Mouse (Mus musculus): ENCODE results near the gene Comp. TPM values are rescaled to one million over a fixed set of nuclear protein-coding genes. Genes with fewer than 3 reads are reported as not detected.
A peak's percentile ranks its signal among the peaks of the same experiment; 100 is the strongest.

Comp gene
- polyA plus RNA-seq (2014; fragmentation: Nextera tagmentation; extraction: Ambion mirVana), result 1.1 and 2.2 TPM in 2 replicates

DNA sequence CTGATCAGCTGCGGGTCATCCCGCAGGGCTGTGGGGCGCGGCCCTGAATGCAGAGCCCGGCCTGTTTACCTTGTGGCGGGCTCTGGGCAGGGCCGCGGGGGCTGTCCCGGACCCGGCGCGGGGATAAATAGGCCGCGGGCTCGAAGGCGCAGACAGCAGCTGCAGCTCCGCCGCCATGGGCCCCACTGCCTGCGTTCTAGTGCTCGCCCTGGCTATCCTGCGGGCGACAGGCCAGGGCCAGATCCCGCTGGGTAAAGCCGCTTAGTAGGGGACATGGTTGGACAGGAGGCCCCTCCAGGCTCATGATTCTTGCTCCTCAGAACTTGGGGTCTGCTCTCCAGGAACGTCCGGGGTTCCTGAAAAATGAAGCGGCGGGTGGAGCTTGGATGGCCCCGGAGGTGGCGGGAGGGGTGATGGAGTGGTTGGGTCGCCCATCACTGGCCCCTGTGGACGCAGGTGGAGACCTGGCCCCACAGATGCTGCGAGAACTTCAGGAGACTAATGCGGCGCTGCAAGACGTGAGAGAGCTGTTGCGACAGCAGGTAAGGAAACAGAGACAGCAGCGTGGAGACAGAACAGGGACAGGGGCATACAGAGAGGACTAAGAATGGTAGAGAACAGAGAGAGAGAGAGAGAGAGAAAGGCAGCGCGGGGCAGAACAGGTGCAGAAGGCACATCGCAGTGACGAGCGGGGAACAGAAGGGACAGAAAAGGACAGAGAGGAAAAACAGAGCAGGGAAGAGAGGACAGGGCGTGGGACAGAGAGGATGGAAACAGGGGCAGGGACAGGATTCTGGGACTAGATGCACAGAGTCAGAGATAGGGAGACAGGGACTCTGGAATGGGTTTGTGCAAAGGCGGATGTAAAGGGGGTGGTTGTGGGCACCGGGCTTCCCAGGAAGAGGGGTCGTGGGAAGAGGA lies at the start of gene Comp:
TSS of gene Comp (plus strand) at position 162 of the 921 bp plus-strand sequence.
- H3K4me3 ChIP-seq (ENCODE audit: low read depth, low read length), result peak within 1 kb of the TSS; percentile 26
- H3K27me3 ChIP-seq (ENCODE audit: control insufficient read depth, insufficient read depth, low read length), result peaks cover 71% of the 10 kb centered on the region
- H3K36me3 ChIP-seq (ENCODE audit: control insufficient read depth, insufficient read depth, low read length), result no peaks in the 10 kb centered on the region
- peak within 1 kb of the TSS; percentile 65 for H3K4me2 ChIP-seq
- H3K9ac ChIP-seq (ENCODE audit: low read depth, low read length), result no peak within 1 kb of the TSS; the same call in 1 of the 2 replicates
- 3% methylated on average over 47 of the region's 47 CpGs for WGBS (ENCODE audit: insufficient replicate concordance)
- H3K27ac ChIP-seq (ENCODE audit: low read depth, low read length), result no peak within 1 kb of the TSS
- H3K9me3 ChIP-seq (replicated peaks; ENCODE audit: control insufficient read depth, low read length), result no peaks in the 10 kb centered on the region
- peaks cover 22% of the 10 kb centered on the region for H3K4me1 ChIP-seq (ENCODE audit: control insufficient read depth, insufficient read depth, low read length)
- no peak for ATAC-seq (replicated peaks; ENCODE audit: insufficient number of reproducible peaks, low FRiP score, low TSS enrichment)

GRCm38 (mm10) chr8:70323716-70324115 lies 49.6 kb upstream of the Comp start:
- 90% methylated on average over 3 of the region's 3 CpGs for WGBS (ENCODE audit: insufficient replicate concordance)
- Histone ChIP-seq H3K27ac (ENCODE audit: low read depth, low read length) (no peak overlapping the region), H3K36me3 (ENCODE audit: control insufficient read depth, insufficient read depth, low read length) (peaks cover 4% of the 10 kb centered on the region; the same call in 1 of the 2 replicates), H3K9me3 (replicated peaks; ENCODE audit: control insufficient read depth, low read length) (0 out of 2 replicates have a peak, but pooled peaks cover 2% of the 10 kb centered on the region), H3K9ac (ENCODE audit: low read depth, low read length) (no peak overlapping the region), H3K4me3 (ENCODE audit: low read depth, low read length) (no peak overlapping the region), H3K4me2 (no peak overlapping the region), H3K4me1 (ENCODE audit: control insufficient read depth, insufficient read depth, low read length) (no peaks in the 10 kb centered on the region), H3K27me3 (ENCODE audit: control insufficient read depth, insufficient read depth, low read length) (0 out of 2 replicates have a peak, but pooled peaks cover 5% of the 10 kb centered on the region)
- ATAC-seq (replicated peaks; ENCODE audit: insufficient number of reproducible peaks, low FRiP score, low TSS enrichment), result no peak

GRCm38 (mm10) chr8:70327512-70327911 lies 45.8 kb upstream of the Comp start:
- ATAC-seq (replicated peaks; ENCODE audit: insufficient number of reproducible peaks, low FRiP score, low TSS enrichment), result no peak
- peaks cover 7% of the 10 kb centered on the region for H3K27me3 ChIP-seq (ENCODE audit: control insufficient read depth, insufficient read depth, low read length)
- peaks cover 6% of the 10 kb centered on the region for H3K36me3 ChIP-seq (ENCODE audit: control insufficient read depth, insufficient read depth, low read length)

DNA sequence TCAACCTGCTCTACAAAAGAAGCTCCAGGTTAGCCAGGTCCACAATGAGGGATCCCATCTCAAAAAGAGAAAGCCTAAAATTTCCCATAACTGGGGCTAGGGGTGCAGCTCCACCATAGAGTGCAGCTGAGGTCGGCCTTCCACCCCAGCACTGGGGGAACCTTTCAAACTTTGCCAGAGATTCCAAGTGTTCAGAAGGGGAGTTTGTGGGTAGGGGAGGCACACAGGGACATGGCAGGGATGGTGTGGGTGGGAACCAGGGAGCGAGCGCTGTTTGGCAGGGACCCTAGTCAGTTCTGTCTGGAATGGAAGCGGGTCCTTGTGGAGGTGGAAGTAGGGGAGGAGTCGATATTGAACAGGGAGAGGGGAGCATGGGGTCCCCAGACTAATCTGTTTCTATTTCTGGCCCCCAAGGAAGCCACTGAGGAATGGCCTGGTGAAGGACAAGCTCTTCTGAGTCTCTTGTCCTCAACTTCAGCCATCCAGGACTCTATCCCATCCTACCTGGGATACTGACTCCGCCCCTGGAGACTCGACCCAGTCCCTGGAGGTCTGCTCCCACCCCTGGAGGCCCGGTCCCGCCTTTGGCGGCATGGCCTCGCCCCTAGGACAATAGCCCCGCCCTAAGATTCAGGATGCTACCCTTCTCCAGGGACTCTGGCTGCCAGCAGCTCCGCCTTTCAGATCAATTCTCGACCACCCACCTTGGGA lies 44.1 kb upstream of the Comp start, which contains the start of gene Gdf1:
TSS of gene Gdf1 (plus strand) at position 694 of the 711 bp plus-strand sequence.
- whole genome bisulfite sequencing (ENCODE audit: insufficient replicate concordance), result 23% methylated on average over 14 of the region's 14 CpGs
- peaks cover 7% of the 10 kb centered on the region for H3K27me3 ChIP-seq (ENCODE audit: control insufficient read depth, insufficient read depth, low read length)
- peaks cover 21% of the 10 kb centered on the region for H3K36me3 ChIP-seq (ENCODE audit: control insufficient read depth, insufficient read depth, low read length)
- 0 out of 2 replicates have a peak, but pooled peaks cover 2% of the 10 kb centered on the region for H3K9me3 ChIP-seq (replicated peaks; ENCODE audit: control insufficient read depth, low read length)
- peak within 1 kb of the TSS; percentile 31 for H3K4me3 ChIP-seq (ENCODE audit: low read depth, low read length)
- H3K27ac ChIP-seq (ENCODE audit: low read depth, low read length), result peak within 1 kb of the TSS; percentile 90
- H3K4me2 ChIP-seq, result peak within 1 kb of the TSS; percentile 65
- peaks cover 22% of the 10 kb centered on the region for H3K4me1 ChIP-seq (ENCODE audit: control insufficient read depth, insufficient read depth, low read length)
- peak within 1 kb of the TSS; percentile 63; the same call in 1 of the 2 replicates for H3K9ac ChIP-seq (ENCODE audit: low read depth, low read length)
- ATAC-seq (replicated peaks; ENCODE audit: insufficient number of reproducible peaks, low FRiP score, low TSS enrichment), result peak; percentile 57

More at GRCm38 (mm10) chr8:70327512-70327911, 45.8 kb upstream of the Comp start:
- Histone ChIP-seq H3K4me2 (no peak overlapping the region), H3K4me1 (ENCODE audit: control insufficient read depth, insufficient read depth, low read length) (peaks cover 22% of the 10 kb centered on the region), H3K4me3 (ENCODE audit: low read depth, low read length) (no peak overlapping the region), H3K9me3 (replicated peaks; ENCODE audit: control insufficient read depth, low read length) (0 out of 2 replicates have a peak, but pooled peaks cover 2% of the 10 kb centered on the region), H3K9ac (ENCODE audit: low read depth, low read length) (no peak overlapping the region), H3K27ac (ENCODE audit: low read depth, low read length) (peak overlapping the region; percentile 90)
- 82% methylated on average over 6 of the region's 6 CpGs for WGBS (ENCODE audit: insufficient replicate concordance)

DNA sequence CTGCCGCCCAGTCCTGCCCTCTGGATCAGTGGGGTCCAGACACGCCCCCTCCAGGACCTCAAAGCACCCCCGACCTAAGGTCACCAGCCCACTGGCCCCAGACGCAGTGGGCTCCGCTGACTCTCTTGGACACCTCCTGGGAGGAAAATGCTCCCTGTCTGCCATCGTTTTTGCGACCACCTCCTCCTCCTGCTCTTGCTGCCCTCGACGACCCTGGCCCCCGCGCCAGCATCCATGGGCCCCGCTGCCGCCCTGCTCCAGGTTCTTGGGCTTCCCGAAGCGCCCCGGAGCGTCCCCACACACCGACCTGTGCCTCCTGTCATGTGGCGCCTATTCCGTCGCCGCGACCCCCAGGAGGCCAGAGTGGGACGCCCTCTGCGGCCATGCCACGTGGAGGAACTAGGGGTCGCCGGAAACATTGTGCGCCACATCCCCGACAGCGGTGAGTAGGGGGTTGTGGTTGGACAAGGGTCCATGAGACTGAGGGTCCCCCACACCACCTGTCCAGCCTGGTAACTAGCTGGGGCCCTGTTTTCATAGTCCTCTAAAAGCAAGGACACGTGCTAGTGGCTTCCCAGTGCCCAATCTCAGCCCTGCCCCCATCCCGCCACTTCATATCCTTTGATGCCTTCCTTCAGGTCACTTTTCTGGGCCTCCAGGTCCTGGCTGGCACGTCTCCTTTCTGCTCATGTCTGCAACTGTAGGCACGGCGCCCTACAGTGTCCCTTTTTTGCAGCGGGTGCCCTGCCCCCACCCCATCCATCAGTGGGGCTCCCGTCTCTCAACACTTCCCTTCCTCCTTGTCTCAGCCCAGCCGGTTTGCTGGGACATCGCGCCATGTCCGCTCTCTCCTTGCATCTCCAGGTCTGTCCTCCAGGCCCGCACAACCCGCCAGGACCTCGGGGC lies 43.3 kb upstream of the Comp start:
- 4% methylated on average over 45 of the region's 45 CpGs for WGBS (ENCODE audit: insufficient replicate concordance)

DNA sequence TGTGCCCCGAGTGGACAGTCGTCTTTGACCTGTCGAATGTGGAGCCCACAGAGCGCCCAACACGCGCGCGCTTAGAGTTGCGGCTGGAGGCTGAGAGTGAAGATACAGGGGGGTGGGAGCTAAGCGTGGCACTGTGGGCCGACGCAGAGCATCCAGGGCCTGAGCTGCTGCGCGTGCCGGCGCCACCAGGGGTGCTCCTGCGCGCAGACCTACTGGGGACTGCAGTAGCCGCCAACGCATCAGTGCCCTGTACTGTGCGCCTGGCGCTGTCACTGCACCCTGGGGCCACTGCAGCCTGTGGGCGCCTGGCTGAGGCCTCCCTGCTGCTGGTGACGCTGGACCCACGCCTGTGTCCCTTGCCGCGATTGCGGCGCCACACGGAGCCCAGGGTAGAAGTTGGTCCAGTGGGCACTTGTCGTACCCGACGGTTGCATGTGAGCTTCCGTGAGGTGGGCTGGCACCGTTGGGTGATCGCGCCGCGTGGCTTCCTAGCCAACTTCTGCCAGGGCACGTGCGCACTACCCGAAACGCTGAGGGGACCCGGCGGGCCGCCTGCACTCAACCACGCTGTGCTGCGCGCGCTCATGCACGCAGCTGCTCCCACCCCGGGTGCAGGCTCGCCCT lies 42.5 kb upstream of the Comp start:
- WGBS (ENCODE audit: insufficient replicate concordance), result 26% methylated on average over 53 of the region's 53 CpGs
- Histone ChIP-seq H3K4me1 (ENCODE audit: control insufficient read depth, insufficient read depth, low read length) (peaks cover 22% of the 10 kb centered on the region), H3K4me2 (peak overlapping the region; percentile 65), H3K27me3 (ENCODE audit: control insufficient read depth, insufficient read depth, low read length) (peaks cover 7% of the 10 kb centered on the region), H3K9me3 (replicated peaks; ENCODE audit: control insufficient read depth, low read length) (0 out of 2 replicates have a peak, but pooled peaks cover 2% of the 10 kb centered on the region), H3K9ac (ENCODE audit: low read depth, low read length) (peak overlapping the region; percentile 47; the same call in 1 of the 2 replicates), H3K4me3 (ENCODE audit: low read depth, low read length) (peak overlapping the region; percentile 31), H3K36me3 (ENCODE audit: control insufficient read depth, insufficient read depth, low read length) (peaks cover 34% of the 10 kb centered on the region), H3K27ac (ENCODE audit: low read depth, low read length) (no peak overlapping the region)
- peak; percentile 67 for ATAC-seq (replicated peaks; ENCODE audit: insufficient number of reproducible peaks, low FRiP score, low TSS enrichment)

More for the DNA sequence above, 43.3 kb upstream of the Comp start:
- H3K36me3 ChIP-seq (ENCODE audit: control insufficient read depth, insufficient read depth, low read length), result peaks cover 29% of the 10 kb centered on the region
- H3K27me3 ChIP-seq (ENCODE audit: control insufficient read depth, insufficient read depth, low read length), result peaks cover 7% of the 10 kb centered on the region
- peak overlapping the region; percentile 63; the same call in 1 of the 2 replicates for H3K9ac ChIP-seq (ENCODE audit: low read depth, low read length)
- ATAC-seq (replicated peaks; ENCODE audit: insufficient number of reproducible peaks, low FRiP score, low TSS enrichment), result 0 out of 2 replicates have a peak, but pooled peaks have one; percentile 18
- peaks cover 22% of the 10 kb centered on the region for H3K4me1 ChIP-seq (ENCODE audit: control insufficient read depth, insufficient read depth, low read length)
- peak overlapping the region; percentile 65 for H3K4me2 ChIP-seq
- no peak overlapping the region for H3K27ac ChIP-seq (ENCODE audit: low read depth, low read length)
- 0 out of 2 replicates have a peak, but pooled peaks cover 2% of the 10 kb centered on the region for H3K9me3 ChIP-seq (replicated peaks; ENCODE audit: control insufficient read depth, low read length)
- peak overlapping the region; percentile 31 for H3K4me3 ChIP-seq (ENCODE audit: low read depth, low read length)

DNA sequence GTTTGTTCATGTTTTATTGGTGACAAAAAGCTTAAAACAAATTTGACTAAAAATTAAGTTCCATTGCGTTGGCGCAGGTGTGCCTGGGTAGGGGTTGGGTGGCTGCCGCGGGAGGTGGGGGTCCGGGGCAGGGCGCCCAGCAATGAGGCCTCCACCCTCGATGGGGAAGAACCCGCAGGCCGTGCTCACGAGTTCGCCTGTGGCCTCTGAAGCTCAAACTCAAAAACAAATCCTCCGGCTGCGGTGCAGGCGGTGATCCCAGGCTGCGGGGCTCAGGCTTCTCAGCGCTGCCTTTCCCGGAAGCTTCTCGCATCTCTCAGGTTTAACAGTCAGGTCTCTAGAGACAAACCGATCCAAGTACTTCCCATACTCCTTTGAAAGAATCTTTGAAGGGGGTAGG lies 41.8 kb upstream of the Comp start:
- no peak for ATAC-seq (replicated peaks; ENCODE audit: insufficient number of reproducible peaks, low FRiP score, low TSS enrichment)

More for the DNA sequence above, 41.8 kb upstream of the Comp start:
- Histone ChIP-seq H3K9me3 (replicated peaks; ENCODE audit: control insufficient read depth, low read length) (0 out of 2 replicates have a peak, but pooled peaks cover 2% of the 10 kb centered on the region), H3K4me2 (no peak overlapping the region), H3K36me3 (ENCODE audit: control insufficient read depth, insufficient read depth, low read length) (peaks cover 38% of the 10 kb centered on the region), H3K27ac (ENCODE audit: low read depth, low read length) (no peak overlapping the region), H3K9ac (ENCODE audit: low read depth, low read length) (no peak overlapping the region), H3K4me1 (ENCODE audit: control insufficient read depth, insufficient read depth, low read length) (peaks cover 22% of the 10 kb centered on the region), H3K27me3 (ENCODE audit: control insufficient read depth, insufficient read depth, low read length) (peaks cover 7% of the 10 kb centered on the region), H3K4me3 (ENCODE audit: low read depth, low read length) (no peak overlapping the region)
- 77% methylated on average over 19 of the region's 19 CpGs for WGBS (ENCODE audit: insufficient replicate concordance)

Data from heart, embryonic 11.5 days (tissue).